Mouse (Mus musculus) forebrain, embryonic 11.5 days (tissue): ENCODE measurements at regions not wholly inside any gene's neighbourhood (a gene's known extent, or its start where the extent isn't known, plus 50 kb on each side); places are given as distances from the start of the nearest gene placed in this dataset.

Experiments
- ATAC-seq: fragments of 200-750 bp; cut with Nextera tagmentation; replicated peaks from 2 replicates; pipeline ENCODE4 v1.8.0; 2017; ENCODE audit warnings: moderate TSS enrichment; ENCODE audit not compliant: low FRiP score
- DNase-seq: peaks from one replicate; pipeline ENCODE4 v3.0.0-alpha.2; 2017; ENCODE audit warnings: low spot score
- H3K27ac ChIP-seq: fragments of 300-500 bp; sonication (generic); 2 replicates; pipeline ENCODE4 v1.5.1; 2014; ENCODE audit warnings: low read depth, low read length
- H3K27me3 ChIP-seq: fragments of 300-500 bp; sonication (generic); 2 replicates; pipeline ENCODE4 v1.6.1; 2014; ENCODE audit warnings: mild to moderate bottlenecking, low read length, mixed read lengths; ENCODE audit not compliant: control insufficient read depth, insufficient read depth
- H3K36me3 ChIP-seq: fragments of 300-500 bp; sonication (generic); 2 replicates; pipeline ENCODE4 v1.6.1; 2014; ENCODE audit warnings: mild to moderate bottlenecking, low read length, moderate library complexity, mixed read lengths; ENCODE audit not compliant: control insufficient read depth, insufficient read depth
- H3K4me1 ChIP-seq: fragments of 300-500 bp; sonication (generic); replicated peaks from 2 replicates; pipeline ENCODE4 v1.6.1; 2014; ENCODE audit warnings: low read length, mixed read lengths; ENCODE audit not compliant: control insufficient read depth, insufficient read depth
- H3K4me2 ChIP-seq: fragments of 300-500 bp; sonication (generic); 2 replicates; pipeline ENCODE4 v1.6.1; 2014; ENCODE audit warnings: low read depth, mild to moderate bottlenecking, low read length, moderate library complexity, mixed read lengths; ENCODE audit not compliant: severe bottlenecking
- H3K4me3 ChIP-seq: fragments of 300-500 bp; sonication (generic); 2 replicates; pipeline ENCODE4 v1.5.1; 2014; ENCODE audit warnings: low read depth, low read length
- H3K9ac ChIP-seq: fragments of 300-500 bp; sonication (generic); 2 replicates; pipeline ENCODE4 v1.6.1; 2014; ENCODE audit warnings: low read length
- H3K9me3 ChIP-seq: fragments of 300-500 bp; sonication (generic); 2 replicates; pipeline ENCODE4 v1.6.1; 2016; ENCODE audit warnings: low read length, mixed read lengths; ENCODE audit not compliant: control insufficient read depth
- WGBS: fragments of 180-500 bp; shearing (Covaris S2); extraction: QIAGEN DNeasy Blood & Tissue Kit; methylation state at CpG from one replicate; pipeline ENCODE4 v1.1.7; 2014; 5-methylcytosine and 5-hydroxymethylcytosine counted together

DNA sequence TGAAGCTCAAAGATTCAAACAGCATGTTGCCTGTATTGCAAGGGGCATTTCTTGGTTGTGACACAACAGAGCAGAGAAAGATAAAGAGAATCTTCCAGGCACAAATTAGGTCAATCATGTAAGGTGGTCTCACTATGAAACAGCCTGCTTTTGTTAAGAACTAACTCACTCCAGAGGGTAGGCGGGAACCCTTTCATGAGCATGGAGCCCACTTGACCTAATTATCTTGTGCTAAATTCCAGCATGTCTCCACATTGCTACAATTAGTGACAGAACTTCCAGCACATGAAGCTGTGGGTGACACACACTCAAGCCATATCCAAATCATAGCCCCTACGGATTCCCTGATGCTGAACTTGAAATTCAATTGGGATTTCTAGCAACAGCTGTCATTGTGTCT is 91.1 kb upstream of the Cadps start:
- no peaks in the 10 kb centered on the region for H3K36me3 ChIP-seq
- DNase-seq: no peak
- no peak overlapping the region for H3K9ac ChIP-seq
- no peak for ATAC-seq
- H3K27me3 ChIP-seq: no peaks in the 10 kb centered on the region
- H3K4me2 ChIP-seq: no peak overlapping the region
- no peaks in the 10 kb centered on the region for H3K9me3 ChIP-seq
- 55% methylated on average over 2 of the region's 2 CpGs for WGBS
- no peak overlapping the region for H3K4me3 ChIP-seq
- H3K27ac ChIP-seq: no peak overlapping the region
- H3K4me1 ChIP-seq: no peaks in the 10 kb centered on the region

- Histone ChIP-seq H3K9me3 (no peaks in the 10 kb centered on the region), H3K27me3 (no peaks in the 10 kb centered on the region), H3K4me2 (no peak overlapping the region), H3K4me1 (no peaks in the 10 kb centered on the region), H3K4me3 (no peak overlapping the region), H3K36me3 (no peaks in the 10 kb centered on the region), H3K27ac (no peak overlapping the region), H3K9ac (no peak overlapping the region)
- 88% methylated on average over 3 of the region's 3 CpGs for WGBS
- no peak for ATAC-seq
- DNase-seq: no peak
These were observed 90.5 kb upstream of the Cadps start for GRCm38 (mm10) chr14:12913421-12913820.

- no peak overlapping the region for H3K27ac ChIP-seq
- no peak overlapping the region for H3K9ac ChIP-seq
- no peak overlapping the region for H3K4me3 ChIP-seq
- DNase-seq (no peak), ATAC-seq (0 out of 2 replicates have a peak, but pooled peaks have one; percentile 15)
- H3K4me2 ChIP-seq: no peak overlapping the region
- no peaks in the 10 kb centered on the region for H3K36me3 ChIP-seq
- no peaks in the 10 kb centered on the region for H3K4me1 ChIP-seq
- no peaks in the 10 kb centered on the region for H3K9me3 ChIP-seq
- no peaks in the 10 kb centered on the region for H3K27me3 ChIP-seq
These were observed 54.4 kb upstream of the Cadps start for GRCm38 (mm10) chr14:12877337-12877662.

DNA sequence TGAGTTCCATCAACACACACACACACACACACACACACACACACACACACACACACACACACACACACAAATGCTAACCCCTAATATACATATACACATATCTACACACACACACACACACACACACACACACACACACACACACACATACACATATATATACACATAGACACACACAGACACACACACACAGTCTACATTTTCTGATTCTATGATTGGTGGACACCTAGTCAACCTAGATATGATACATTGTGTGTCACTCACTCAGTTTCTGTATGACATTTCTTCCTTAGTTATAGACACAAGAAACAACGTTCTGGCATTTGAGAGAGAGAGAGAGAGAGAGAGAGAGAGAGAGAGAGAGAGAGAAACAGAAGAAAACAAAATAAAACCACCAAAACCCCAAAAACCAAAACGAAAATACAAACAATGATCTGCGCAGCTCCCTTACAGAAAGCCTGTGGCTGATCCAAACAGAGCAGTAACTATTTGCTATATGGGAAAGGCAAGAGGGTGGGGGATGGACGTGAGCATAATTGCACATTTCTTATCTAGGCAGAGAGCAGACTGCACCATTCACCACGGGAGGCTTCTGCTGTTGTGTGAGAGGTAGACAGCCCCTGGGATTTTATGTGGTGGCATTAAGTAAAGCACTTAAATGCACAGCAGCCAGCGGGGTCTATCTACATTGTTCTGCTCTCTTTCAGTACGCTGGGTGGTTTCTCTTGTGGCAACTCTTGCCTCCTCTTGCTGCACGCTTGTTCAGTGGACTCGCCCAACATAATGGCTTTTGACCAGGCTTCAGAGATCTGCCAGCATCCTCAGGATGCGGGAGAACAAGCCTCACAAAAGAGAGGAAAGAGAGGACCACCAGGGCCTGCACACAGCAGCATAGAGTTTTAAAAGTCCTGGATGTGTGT is 53.8 kb upstream of the Cadps start:
- ATAC-seq (peak; percentile 69; the same call in 1 of the 2 replicates), DNase-seq (no peak)
- no peaks in the 10 kb centered on the region for H3K4me1 ChIP-seq
- WGBS: 54% methylated on average over 10 of the region's 10 CpGs
- no peak overlapping the region for H3K27ac ChIP-seq
- H3K36me3 ChIP-seq: no peaks in the 10 kb centered on the region
- no peak overlapping the region for H3K4me2 ChIP-seq
- no peak overlapping the region for H3K9ac ChIP-seq
- no peaks in the 10 kb centered on the region for H3K27me3 ChIP-seq
- H3K9me3 ChIP-seq: no peaks in the 10 kb centered on the region
- no peak overlapping the region for H3K4me3 ChIP-seq
